Mouse (Mus musculus) Muller cell, postnatal 12 days (primary cell): ENCODE data around the gene Arhgef10l.

ENCODE experiments used
- DNase-seq: peaks from one replicate; pipeline ENCODE4 v3.0.0-alpha.2; 2015; ENCODE audit errors: inconsistent ontology term

The Arhgef10l gene

DNA sequence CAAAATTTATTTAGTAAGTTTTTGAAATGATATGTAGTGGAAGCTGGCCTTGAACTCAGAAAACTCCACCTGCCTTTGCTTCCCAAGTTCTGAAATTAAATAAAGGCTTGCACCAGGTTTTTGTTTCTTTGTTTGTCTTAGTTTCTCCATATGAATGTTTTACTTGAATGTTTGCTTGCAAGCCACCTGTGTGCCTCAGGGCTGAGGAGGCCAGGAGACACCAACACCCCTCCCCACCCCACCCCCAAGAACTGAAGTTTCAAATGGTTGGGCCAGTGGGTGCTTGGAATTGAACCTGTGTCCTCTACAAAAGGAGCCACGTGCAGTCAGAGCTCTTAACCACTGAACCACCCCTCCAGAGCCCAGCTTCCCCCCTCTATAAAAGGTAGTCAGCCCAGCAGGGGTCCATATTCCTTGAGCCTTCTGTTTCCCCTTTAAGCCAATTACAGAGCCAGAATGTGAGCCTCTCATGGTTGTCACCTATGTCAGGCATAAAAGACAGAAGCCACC, 28.8 kb upstream of the Arhgef10l start:
- DNase-seq, result no peak

DNA sequence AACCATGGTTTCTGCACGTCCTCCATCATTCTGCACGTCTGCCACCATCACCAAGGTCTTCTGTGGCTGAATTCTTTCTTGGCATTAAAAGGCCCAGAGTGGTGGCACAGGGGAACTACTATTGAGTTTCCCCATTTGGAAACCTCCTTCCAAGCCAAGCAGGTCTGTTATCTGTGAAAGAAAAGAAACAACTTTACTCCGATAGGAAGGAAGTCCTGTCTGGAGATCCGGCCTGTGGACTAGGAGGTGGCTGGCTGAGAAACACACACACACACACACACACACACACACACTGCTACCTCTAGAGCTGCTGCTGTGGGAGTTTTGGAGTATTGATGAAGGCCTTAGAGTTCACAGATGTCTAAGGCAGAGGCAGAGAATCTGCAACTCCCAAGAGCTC, 27.7 kb upstream of the Arhgef10l start:
- no peak for DNase-seq

DNA sequence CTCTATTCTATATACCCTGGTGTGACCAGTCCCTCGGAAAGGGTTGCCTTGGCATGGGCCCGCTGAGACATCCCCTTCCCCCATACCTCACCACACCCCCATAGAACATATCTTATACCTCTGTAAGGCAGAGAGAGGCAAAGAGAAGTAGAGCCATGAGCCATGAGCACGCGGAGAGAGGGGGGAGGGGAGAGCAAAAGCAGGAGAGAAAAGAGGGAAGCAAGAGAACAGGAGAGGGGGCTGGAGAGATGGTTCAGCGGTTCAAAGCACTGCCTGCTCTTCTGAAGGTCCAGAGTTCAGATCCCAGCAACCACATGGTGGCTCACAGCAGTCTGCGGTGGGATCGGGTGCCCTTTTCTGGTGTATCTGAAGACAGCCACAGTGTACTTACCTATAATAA, 25.7 kb upstream of the Arhgef10l start:
- no peak for DNase-seq

DNA sequence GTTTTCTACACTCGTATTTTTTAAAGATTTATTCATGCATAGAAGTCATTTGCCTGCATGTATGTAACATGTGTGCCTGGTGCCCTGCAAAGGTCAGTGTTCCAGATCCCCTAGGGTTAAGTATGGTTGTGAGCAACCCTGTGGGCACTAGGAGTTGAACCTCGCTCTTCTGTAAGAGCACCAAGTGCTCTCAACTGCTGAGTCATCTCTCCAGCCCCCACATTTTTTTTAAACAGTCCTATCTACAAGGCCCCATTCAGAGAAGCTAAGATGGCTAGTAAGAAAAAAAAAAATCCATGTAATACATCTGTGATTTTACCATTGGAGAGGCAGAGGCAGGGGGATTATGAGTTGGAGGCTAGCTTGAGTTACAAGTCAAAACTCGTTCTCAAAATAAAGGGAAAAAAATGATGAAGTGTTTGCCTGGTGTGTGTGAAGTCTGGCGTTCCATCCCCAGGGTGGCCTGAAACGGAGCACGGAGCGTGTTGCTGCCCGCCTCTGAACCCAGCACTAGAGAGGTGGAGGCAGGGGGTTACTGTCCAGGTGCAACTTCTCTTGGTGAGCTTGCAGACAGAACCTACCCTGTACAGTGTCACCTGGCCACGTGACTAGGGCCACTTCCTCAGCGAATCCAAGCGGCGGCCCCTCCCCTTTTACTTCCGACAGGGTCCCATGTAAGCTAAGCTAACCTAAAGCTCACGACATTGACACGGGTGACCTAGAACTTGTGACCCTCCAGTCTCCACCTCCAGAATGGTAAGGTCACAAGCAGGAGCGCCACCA, 24.3 kb upstream of the Arhgef10l start:
- no peak for DNase-seq

DNA sequence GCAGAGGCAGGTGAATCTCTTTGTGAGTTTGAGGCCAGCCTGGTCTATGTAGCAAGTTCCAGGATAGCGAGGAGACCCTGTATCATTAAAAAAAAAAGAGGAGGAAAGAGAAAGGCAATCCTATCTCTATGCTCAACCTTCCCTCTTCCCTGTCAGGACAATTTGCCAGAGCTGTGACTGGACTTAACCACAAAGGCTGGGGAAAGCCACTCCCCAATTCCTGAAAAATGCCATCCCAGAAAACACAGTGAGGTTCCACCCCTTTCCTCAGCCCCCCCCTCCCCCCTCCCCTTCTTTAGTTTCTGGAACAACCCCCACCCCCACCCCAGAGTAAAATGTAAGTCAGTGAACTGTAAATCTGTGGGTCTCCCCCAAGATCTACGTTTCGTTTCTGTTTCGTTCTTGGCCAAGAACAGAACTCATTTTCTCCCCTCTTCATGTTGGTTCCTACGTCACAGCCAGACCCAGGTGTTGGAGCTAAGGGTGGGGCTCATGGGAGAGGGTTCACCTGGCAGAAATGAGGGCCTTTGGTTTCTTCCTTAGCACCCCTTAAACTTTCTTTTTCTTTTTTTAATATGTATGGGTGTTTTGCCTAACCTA, 23.1 kb upstream of the Arhgef10l start:
- no peak for DNase-seq

DNA sequence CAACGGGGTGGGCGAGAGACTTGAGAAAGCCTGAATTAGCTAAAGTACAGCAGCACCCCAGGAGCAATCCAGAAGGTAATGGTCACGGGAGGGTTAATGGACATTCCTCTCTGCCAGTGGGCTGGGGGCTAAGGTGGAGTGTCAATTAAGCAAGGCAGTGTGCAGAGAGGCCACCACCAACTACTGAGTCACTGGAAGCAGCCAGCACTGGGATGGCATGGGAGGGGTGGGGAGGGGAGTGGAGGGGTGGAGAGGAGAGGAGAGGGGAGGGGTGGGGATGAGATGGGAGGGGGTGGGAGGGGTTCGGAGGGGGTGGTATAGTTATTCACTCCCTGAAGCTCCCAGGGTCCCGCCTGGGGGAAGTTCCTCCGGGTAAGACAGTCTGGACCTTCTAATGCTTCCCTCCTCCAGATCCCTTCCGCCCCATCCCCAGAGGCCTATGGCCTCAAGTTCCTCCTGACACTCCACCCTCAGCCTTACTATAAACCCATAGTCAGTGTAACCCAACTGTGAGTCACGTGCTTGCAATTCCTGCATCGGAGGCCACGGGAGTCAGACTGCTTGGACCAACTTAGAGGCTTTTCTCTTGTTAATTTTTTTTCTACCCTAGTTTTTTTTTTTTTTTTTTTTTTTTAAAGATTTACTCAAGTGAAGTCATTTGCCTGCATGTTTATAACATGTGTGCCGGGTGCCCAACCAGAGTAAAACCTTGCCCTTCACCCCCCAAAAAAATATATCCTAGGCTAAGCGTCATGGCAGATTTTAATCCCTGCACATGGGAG, 22.4 kb upstream of the Arhgef10l start:
- no peak for DNase-seq

DNA sequence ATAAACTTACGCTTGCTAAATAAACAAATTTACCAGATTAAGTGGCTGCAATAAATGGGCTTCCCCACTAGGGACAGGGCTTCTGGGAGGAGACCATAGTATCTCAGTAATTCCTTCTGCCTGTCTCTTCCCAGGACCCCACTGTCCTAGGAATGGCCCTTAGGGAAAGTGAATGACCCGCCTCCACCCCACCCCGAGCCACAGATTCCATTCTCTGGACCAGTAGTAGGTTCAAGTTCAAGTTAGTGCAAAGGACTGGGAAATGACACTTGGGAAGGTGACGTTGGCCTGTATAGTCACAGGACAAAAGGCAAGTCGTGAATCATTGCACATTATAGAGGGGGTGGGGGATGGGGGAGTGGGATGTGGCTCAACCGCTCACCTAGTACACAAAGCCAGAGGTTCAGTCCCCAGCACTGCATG, 19.1 kb upstream of the Arhgef10l start:
- no peak for DNase-seq

DNA sequence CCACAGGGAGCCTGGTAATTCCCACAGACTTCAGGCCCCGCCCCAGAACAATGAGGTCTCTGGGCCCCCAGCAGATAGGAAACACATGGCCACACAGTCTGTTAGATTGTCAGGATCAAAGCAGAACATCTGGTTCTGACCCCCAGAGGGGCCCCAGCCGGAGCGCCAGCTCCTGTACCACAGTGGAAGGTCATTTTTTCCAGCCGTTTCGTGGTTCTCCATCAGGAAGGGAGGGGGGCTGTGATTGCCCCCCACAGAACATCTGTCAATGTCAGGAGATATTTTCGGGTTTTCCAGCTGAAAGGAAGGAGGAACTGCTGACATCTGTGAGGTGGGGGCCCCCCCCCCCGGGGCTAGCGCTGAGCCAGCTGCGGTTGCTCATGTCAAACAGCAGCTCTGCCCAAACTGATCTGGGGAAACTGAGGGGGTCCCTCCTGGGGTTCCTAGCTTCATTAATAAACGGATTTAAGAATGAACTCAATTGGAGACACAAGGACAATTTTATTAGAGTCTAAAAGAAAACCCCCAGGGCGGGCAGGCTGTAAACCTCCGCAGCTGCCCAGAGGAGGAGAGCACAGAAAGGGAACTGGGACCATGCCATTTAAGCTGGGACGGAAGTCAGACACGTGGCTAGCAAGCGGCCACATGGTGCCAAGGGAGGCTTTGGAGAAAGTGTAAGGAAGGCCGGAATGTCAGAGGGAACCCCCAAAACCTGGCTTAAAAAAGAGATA, 18.5 kb upstream of the Arhgef10l start:
- no peak for DNase-seq

DNA sequence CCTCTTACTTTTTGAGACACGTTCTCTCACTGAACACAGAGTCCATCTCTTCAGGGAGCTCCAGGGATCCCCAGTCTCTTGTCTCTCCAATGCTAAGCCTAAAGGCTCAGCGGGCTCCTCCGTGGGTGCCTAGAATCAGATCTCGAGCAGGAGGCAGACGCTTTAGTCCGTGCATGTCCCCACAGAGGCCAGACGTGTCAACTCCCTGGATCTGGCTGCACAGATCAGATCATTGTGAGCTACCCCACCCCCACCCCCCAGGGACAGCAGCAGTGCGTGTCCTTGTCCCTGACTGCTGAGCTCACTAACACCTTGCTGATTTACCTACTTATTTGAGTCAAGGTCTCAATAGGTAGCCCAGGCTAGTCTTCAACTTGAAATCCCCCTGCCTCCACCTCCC, 17.8 kb upstream of the Arhgef10l start:
- no peak for DNase-seq

DNA sequence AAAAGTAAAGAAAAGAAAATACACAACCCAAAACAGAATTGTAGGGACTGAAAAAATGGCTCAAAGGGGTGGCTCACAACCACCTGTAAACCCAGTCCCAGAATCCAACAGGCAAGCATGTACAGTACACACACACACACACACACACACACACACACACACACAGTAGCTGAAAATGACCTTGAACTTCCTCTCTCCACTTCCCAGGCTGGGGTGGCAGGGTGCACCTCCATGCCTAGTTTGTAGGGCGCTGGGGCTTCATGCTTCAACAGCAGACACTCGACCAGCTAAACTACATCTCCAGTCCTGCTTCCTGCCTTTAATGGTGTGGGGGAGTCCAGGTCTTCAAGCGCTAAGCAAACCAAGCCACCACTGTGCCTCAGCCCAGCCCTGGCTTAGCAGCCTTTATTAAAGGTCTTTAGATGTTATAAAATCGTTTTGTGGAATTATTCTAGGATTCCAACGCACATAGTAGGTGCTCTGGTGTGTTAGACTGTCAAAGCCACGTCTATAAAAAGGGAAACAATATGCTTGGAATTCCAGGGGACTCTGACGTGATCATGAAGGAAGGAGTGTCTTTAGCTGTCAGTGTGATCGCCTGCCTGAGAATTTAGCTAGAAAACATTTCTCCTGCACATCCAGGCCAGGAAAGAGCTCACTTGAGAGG, 15.1 kb upstream of the Arhgef10l start:
- DNase-seq, result no peak

DNA sequence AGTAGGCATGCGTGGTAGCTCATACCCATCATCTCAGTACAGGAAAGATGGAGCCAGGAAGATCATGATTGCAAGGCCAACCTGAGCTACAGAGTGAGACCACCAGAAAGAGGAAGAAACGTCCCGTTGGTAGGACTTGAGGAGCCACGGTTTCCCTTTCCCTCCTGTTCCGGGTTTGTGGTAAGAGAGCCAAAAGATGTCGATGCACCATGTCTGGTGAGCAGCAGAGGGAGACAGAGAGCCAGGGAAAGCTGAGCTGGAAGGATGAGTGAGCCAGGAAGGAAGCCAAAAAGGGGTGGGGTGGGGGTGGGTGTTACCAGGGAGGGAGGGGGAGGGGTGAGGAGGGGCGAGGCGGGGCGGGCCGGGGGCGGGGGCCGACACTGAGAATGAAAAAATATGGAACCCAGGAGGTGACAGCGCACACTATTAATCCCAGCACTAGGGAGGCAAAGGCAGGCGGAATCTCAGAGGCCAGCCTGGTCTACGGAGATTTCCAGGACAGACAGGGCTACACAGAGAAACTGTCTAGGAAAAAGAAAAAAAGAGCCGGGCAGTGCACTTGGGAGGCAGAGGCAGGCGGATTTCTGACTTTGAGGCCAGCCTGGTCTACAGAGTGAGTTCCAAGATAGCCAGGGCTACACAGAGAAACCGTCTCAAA, 14.0 kb upstream of the Arhgef10l start:
- peak; percentile 76 for DNase-seq

DNA sequence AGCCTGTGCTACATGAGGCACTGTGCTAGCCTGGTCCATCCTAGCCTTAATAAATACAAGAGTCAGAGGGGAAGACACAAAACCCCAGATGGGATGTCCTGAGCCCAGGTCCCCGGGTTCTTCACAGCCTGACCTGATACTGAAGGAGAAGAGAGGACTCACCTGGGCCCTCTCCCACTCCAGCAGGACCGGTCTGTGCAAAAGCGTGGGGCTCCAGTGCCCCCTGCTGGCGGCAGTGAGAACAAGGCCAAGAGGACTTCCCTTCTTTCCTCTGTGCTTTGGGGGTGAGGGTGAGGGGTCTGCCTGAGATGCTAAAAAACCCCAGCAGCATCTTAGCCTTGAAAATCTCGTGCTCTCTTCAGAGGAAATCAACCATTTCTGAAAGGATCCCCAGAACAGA, 13.2 kb upstream of the Arhgef10l start:
- DNase-seq, result peak; percentile 59

DNA sequence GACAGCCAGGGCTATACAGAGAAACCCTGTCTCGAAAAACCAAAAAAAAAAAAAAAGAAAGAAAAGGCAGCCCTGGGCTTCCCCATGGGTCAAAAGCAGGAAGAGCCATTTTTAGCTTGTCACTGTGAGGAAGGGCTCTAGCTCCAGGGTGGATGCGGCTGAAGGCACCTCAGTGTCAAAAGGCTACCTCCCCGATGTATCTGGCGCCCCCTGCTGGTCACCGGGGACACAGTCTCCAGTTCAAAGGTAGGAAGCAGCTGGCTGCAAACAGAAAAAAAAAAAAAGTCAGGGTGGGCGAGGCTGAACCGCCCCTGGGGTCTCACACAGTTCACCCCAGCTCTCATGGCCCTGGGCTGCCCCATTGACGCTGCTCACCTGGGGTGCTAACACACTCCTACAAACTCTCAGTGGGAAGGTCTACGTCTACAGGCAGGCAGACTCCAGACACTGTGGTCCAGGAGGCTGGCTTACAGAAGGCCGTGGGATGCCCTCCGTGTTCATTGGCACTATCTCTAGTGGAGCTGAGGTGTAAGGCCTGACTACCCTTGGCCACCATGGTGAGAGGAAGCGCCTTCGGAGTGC, 8.6 kb upstream of the Arhgef10l start:
- peak; percentile 88 for DNase-seq

DNA sequence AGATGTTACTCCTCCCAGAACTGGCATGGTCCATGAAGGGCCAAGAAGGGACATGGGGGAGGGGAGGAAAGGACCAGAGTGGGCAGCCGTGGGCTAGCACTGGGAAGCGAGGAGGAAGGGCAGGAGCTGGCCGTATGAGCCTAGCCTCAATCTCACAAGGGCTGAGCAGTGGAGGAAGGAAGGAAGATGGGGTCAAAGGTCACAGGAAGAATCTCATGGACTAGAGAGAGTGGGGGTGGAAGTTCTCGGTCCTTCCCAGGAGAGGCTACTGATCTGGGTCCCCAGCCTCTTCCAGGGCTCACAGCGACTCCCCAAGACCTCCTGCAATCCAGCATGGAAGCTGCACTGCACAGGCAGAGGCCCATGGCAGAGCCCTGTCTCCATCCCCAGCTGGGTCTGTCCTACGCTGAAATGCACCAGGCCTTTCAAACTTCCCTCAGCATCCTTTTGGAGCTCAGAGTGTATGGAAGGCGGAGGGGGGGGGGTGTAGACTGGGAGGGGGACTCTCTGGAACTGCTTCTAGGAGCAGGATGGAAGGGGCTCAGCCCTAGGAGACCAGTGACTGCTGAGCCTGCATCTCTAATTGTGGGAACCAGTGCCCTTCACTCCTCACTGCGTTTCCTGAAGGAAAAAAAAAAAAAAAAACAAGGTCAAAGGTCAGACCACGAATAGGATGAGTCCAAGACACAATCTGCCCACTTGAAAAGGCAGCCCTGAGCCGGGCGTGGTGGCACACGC, 7.9 kb upstream of the Arhgef10l start:
- DNase-seq, result no peak

DNA sequence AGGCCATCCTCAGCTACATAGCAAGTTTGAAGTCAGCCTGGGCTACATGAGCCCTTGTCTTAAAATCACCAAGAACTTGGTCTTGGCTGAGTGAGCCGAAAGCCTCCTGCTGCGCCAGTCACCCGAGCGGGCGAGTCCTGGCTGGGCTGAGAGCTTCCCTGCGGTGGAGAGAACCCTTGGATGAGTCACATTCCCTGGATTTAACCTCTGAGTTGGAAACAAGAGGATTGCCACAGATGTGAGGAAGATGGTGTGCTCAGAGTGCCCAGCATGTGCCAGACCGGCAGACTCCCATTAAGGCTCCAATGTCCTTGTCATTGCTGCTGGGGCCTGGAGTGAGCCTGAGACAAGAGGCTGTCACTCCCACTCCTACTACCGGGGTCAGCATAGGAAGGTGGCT, 2.0 kb upstream of the Arhgef10l start:
- no peak for DNase-seq

DNA sequence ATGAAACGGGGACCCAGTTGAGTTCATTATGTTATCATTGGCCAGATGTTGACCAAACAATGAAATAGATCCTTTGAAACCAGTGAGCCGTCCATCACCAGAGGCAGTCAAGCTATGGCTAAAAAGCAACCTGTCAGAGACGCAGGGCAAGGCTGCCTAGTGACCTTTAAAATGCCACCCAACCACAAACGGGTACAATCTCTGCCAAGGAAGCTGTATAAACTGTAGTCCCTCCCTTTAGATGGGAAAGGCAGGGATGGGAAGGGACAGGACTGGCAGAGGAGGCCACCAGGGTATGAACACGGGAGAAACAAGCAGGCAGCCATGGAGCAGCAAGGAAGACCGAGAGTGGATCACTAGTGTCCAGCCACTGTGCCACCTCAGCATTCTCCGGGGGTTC, 759 bp downstream of the Arhgef10l start:
- DNase-seq, result no peak

DNA sequence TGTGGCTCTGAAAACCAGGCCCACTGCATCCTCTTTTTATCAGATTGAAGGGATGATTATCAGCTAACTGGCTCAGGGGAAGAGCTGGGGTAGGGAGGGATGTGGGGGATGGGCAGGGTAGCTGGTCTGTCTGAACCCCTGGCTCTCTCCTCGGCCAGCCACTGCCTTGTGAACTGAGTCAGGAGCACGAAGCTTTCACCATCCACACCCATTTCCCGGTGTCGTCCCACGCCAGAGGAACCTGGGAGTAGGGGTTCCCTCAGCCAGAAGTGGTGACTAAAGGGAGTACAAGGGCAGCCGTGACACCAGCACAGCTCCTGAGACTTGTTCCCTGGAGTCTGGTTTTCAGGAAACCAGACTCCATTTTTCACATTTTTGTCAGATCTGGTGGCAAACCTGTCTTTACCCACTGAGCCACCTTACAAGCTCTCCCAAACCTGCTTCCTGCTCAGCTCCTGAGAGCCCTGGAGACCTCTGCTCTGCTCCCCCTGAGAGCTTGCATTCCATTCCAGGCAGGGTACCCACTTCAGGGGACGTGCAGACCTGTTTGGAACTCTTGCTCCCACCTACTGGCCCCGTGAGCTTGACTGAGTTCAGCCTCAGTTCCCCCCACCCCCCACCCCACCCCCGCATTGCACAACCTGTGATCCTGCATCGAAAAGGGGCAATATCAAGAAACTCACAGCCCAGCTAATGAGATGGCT, 2.8 kb downstream of the Arhgef10l start:
- no peak for DNase-seq

DNA sequence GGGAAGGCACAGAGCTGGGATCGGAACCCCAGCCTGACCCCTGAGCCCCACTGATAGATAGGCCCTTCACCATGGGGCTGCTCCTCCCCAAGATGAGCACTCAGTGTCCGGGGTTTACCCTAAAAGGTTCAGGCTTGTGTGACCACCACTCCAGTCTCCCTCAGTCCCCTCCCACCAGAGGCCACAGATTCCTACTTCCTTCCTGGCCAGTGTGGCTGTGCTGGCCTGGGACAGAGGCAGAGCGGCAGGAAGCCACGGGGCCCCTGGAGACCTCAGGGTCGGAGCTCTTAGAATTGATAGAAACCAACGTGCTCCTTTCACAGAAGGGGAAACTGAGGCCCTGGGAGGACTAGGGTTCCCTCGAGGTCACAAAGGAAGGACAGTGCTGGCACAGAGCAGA, 3.4 kb downstream of the Arhgef10l start:
- DNase-seq, result no peak

DNA sequence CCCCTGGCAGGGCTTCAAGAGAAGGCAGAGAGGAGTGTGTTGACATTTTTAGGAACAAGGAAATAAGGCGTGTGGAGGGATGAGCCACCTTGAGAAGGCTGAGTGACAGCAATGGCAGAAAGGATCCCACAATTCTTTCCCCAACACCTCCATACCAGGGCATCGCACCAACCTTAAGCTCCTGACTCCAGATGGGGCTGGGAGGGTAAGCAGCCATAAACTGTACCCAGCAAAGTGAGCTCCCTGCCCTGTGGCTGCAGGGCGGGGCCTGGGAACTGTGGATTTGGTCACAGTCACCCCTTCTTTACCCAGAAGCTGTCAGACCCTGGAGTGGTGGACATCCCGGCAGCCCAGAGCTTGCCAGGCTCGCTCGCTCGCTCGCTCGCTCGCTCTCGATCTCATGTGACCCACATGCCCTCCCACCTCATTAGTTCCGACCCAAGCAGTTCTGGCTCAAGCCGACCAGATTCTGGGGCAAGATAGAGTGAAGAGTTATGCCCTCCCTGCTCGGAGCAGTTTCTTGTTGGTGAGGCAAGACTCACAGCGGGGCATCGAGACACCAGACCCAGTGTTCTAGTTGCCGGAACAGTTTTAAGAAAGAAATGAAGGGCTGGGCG, 4.3 kb downstream of the Arhgef10l start:
- peak; percentile 64 for DNase-seq
